Mouse (Mus musculus): ENCODE measurements around the gene Rtn4rl1. TPM values are rescaled to one million over a fixed set of nuclear protein-coding genes. Genes with fewer than 3 reads are reported as not detected.

The Rtn4rl1 gene
- polyA plus RNA-seq, 1 experiment from 2014 or later = 1.1 TPM

DNA sequence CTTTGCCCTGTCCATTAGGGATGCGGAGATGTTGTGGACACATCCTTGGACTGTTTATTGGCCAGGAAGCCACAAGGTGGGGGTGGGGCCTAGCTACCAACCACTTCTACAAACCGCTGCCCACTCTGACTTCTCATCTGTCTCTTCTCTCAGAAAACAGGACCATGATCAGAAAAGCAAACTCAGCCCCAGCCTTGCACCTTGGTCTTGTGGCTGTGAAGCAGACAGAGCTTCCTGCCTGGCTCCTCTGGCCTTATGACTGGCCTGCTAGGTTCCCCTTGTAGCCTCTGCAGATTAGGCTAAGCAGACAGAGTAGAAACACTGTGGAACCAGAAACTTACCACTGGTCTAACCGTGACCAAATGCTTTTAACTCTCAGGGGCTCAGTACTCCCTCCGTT, 15.8 kb downstream of the Rtn4rl1 start:
- H3K27ac ChIP-seq (ENCODE audit: low read depth) = no peak overlapping the region
- TF ChIP-seq CTCF (IDR thresholded peaks at IDR 0.05; ENCODE audit: low read depth) = no peak
- H3K4me2 ChIP-seq = no peak overlapping the region
- WGBS = 69% methylated on average over 4 of the region's 4 CpGs
- H3K4me3 ChIP-seq (ENCODE audit: low read depth, low read length) = no peak overlapping the region
- ATAC-seq (ENCODE audit: insufficient read depth) (no peak), DNase-seq (no peak)
- H3K27me3 ChIP-seq (ENCODE audit: insufficient read depth, low read length) = no peaks in the 10 kb centered on the region
- H3K4me1 ChIP-seq (ENCODE audit: insufficient read depth) = peaks cover 12% of the 10 kb centered on the region
- no peak overlapping the region for H3K9ac ChIP-seq
- H3K36me3 ChIP-seq (ENCODE audit: insufficient read depth) = no peaks in the 10 kb centered on the region
- H3K9me3 ChIP-seq (ENCODE audit: low read depth, low read length) = no peaks in the 10 kb centered on the region

DNA sequence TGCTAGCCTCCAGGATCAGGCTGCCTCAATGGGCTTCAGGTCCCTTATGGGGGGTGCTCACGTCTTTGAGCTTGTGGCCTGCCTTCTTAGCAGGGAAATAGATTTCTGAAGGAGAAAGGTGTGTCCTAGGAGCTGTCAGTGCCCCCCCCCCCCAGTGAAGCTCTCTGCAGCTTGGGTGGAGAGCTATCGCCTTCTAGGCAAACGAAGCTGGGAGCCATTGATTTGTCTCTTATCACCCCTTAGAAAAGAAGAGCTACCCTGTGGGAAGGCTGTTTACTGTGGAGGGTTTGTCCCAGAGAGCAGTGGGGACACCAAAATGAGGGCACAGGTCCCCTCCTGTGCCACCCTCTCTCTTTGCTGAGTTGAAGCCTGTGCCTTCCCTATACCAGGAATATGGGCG, 16.5 kb downstream of the Rtn4rl1 start:
- 79% methylated on average over 4 of the region's 4 CpGs for WGBS
- Histone ChIP-seq H3K27ac (ENCODE audit: low read depth) (no peak overlapping the region), H3K4me2 (no peak overlapping the region), H3K9me3 (ENCODE audit: low read depth, low read length) (no peaks in the 10 kb centered on the region), H3K9ac (no peak overlapping the region), H3K4me3 (ENCODE audit: low read depth, low read length) (no peak overlapping the region), H3K27me3 (ENCODE audit: insufficient read depth, low read length) (no peaks in the 10 kb centered on the region), H3K4me1 (ENCODE audit: insufficient read depth) (peaks cover 12% of the 10 kb centered on the region), H3K36me3 (ENCODE audit: insufficient read depth) (no peaks in the 10 kb centered on the region)
- no peak for ATAC-seq (ENCODE audit: insufficient read depth)
- no peak for TF ChIP-seq CTCF (IDR thresholded peaks at IDR 0.05; ENCODE audit: low read depth)
- DNase-seq = no peak

DNA sequence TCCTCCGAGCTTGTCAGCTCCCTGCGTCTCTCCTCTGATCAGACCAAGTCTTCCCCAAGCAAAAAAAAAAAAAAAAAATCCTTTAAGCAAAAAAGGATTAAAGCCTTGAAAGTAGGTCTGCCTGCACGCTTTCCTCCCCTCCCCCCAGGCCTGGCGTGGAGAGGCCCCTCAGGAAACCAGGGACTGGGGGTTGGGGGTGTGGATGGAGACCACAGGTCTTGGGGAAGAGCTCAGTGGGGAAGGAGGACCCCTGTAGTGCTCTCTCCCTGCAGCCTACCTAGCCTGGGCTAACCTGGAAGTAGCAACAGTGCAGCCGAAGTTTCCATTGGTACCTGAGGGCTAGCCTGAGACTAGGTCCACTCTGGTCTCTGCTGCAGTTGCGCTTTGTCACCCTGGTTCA, 17.2 kb downstream of the Rtn4rl1 start:
- TF ChIP-seq CTCF (IDR thresholded peaks at IDR 0.05; ENCODE audit: low read depth) = no peak
- no peak for ATAC-seq (ENCODE audit: insufficient read depth)
- no peak overlapping the region for H3K27ac ChIP-seq (ENCODE audit: low read depth)

DNA sequence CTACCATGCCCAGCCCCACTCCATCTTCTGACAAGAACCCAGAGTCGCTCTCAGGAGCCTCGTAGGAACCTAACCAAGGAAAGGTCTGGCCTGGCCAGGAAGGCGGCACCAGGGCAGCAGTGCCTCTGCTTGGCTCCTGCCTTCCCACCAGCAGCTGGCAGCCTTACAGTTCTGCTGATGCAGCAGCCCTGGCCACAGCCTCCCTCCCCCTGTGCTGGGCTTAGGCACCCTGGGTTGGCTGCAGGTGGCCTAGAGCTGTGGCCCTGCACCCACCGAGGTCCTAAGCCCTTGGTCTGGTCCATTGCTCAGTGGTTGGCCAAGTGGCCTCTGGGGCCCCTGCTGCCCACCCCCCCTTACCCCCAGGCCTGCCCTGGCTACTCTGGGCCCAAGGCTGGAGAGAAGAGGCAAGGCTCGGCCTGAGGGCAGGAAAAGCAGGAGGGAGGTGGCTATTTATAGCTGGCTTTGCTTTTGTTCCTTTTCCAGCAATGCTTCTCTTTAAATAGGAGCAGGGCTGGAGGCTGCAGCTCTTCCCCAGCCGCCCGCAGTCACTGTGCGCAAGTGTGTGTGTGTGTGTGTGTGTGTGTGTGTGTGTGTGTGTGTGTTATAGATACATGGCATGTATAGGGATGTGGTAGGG, 18.6 kb downstream of the Rtn4rl1 start:
- Histone ChIP-seq H3K4me1 (ENCODE audit: insufficient read depth) (peaks cover 12% of the 10 kb centered on the region), H3K9me3 (ENCODE audit: low read depth, low read length) (no peaks in the 10 kb centered on the region), H3K27ac (ENCODE audit: low read depth) (peak overlapping the region; percentile 65; the same call in 1 of the 2 replicates), H3K36me3 (ENCODE audit: insufficient read depth) (no peaks in the 10 kb centered on the region), H3K4me2 (no peak overlapping the region), H3K27me3 (ENCODE audit: insufficient read depth, low read length) (no peaks in the 10 kb centered on the region), H3K9ac (no peak overlapping the region), H3K4me3 (ENCODE audit: low read depth, low read length) (no peak overlapping the region)
- no peak for TF ChIP-seq CTCF (IDR thresholded peaks at IDR 0.05; ENCODE audit: low read depth)
- ATAC-seq (ENCODE audit: insufficient read depth) (0 out of 2 replicates have a peak, but pooled peaks have one; percentile 16), DNase-seq (no peak)
- 58% methylated on average over 8 of the region's 8 CpGs for WGBS

More for the DNA sequence above, 17.2 kb downstream of the Rtn4rl1 start:
- H3K9ac ChIP-seq = no peak overlapping the region
- 49% methylated on average over 6 of the region's 6 CpGs for WGBS
- H3K36me3 ChIP-seq (ENCODE audit: insufficient read depth) = no peaks in the 10 kb centered on the region
- H3K9me3 ChIP-seq (ENCODE audit: low read depth, low read length) = no peaks in the 10 kb centered on the region
- DNase-seq = no peak
- no peaks in the 10 kb centered on the region for H3K27me3 ChIP-seq (ENCODE audit: insufficient read depth, low read length)
- H3K4me3 ChIP-seq (ENCODE audit: low read depth, low read length) = no peak overlapping the region
- H3K4me2 ChIP-seq = no peak overlapping the region
- H3K4me1 ChIP-seq (ENCODE audit: insufficient read depth) = peaks cover 12% of the 10 kb centered on the region

DNA sequence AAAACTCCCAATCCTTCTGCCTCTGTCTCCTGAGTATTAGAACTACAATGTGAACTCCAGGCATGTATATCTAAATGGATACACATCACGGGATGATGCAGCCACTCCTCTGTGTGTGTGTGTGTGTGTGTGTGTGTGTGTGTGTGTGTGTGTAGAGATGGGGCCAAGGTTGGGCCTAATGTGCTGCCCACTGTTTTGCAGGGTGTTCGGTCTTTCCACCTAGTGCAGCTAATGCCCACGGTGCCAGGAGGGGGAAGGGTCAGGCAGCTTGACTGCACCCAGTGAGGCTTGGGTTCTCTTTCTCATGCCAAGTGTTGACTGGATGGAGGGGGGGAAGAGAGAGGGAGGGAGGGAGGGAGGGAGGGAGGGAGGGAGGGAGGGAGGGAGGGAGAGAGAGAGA, 19.3 kb downstream of the Rtn4rl1 start:
- peak overlapping the region; percentile 65; the same call in 1 of the 2 replicates for H3K27ac ChIP-seq (ENCODE audit: low read depth)

DNA sequence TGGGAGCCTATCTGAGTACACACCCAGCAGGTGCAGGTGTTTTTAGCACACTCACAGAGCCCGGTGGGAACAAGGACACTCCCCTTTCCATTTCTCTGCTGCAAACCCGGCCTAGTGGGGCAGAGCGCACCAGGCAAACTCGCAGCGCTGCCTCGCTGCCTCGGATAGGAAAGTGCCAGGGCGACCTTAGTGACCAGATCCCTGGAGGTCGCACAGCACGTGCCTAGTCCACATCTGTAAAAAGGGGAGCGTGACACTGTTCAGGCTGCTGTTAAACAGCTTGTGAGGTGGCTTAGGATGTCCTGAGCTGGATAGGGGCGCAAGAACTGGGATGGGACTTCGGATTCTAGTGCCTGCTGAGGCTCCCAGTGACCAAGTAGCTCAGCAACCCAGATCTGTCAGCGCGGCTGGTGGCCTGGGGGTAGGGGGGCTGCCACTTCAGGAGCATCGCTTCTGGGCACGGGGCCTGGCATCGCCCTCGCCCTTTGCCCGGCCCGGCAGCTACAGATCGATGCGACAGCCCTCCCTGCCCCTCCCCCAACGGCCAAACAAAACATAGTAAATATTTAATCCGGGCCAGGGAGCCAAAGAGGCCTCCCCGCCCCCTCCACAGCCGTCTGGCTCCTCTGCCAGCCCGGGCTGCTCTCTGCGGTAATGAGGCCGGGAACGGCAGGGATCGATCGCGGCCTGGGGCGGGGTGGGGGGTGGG, 19.9 kb downstream of the Rtn4rl1 start:
- no peak for TF ChIP-seq CTCF (IDR thresholded peaks at IDR 0.05; ENCODE audit: low read depth)
- Histone ChIP-seq H3K9ac (peak overlapping the region; percentile 36), H3K27ac (ENCODE audit: low read depth) (peak overlapping the region; percentile 58), H3K9me3 (ENCODE audit: low read depth, low read length) (no peaks in the 10 kb centered on the region), H3K36me3 (ENCODE audit: insufficient read depth) (no peaks in the 10 kb centered on the region), H3K4me1 (ENCODE audit: insufficient read depth) (peaks cover 12% of the 10 kb centered on the region), H3K27me3 (ENCODE audit: insufficient read depth, low read length) (no peaks in the 10 kb centered on the region), H3K4me2 (peak overlapping the region; percentile 63), H3K4me3 (ENCODE audit: low read depth, low read length) (peak overlapping the region; percentile 29)
- 6% methylated on average over 34 of the region's 35 CpGs for WGBS
- DNase-seq (peak; percentile 48), ATAC-seq (ENCODE audit: insufficient read depth) (peak; percentile 51)

More for the DNA sequence above, 19.3 kb downstream of the Rtn4rl1 start:
- H3K9ac ChIP-seq = no peak overlapping the region
- no peaks in the 10 kb centered on the region for H3K27me3 ChIP-seq (ENCODE audit: insufficient read depth, low read length)
- H3K9me3 ChIP-seq (ENCODE audit: low read depth, low read length) = no peaks in the 10 kb centered on the region
- 60% methylated on average over 3 of the region's 3 CpGs for WGBS
- DNase-seq (no peak), ATAC-seq (ENCODE audit: insufficient read depth) (no peak)
- no peak overlapping the region for H3K4me2 ChIP-seq
- no peak overlapping the region for H3K4me3 ChIP-seq (ENCODE audit: low read depth, low read length)
- H3K36me3 ChIP-seq (ENCODE audit: insufficient read depth) = no peaks in the 10 kb centered on the region
- no peak for TF ChIP-seq CTCF (IDR thresholded peaks at IDR 0.05; ENCODE audit: low read depth)
- H3K4me1 ChIP-seq (ENCODE audit: insufficient read depth) = peaks cover 12% of the 10 kb centered on the region
